11 mouse cellular contexts compared by ENCODE assay signal in genomic region chr15:8577480-8577881, GRCm38 (mm10). TPM values are rescaled to one million over a fixed set of nuclear protein-coding genes. Genes with fewer than 3 reads are reported as not detected.
A peak's percentile ranks its signal among the peaks of the same experiment; 100 is the strongest.
DNase-seq lines count a peak whose midpoint lies in the region; ATAC-seq lines count a peak whose summit lies in the region.
"Had no signal": no experiment of that assay in that cellular context is flagged by ENCODE, and none has a peak within 500 bp of the region (broad histone marks: within the 10 kb centered on the region; RNA-seq: fewer than 3 reads in every experiment).

No protein-coding gene starts in this region.

- no peak overlapping the region for H3K4me3 ChIP-seq in liver, embryonic 12.5 days
- no peak overlapping the region for H3K4me3 ChIP-seq in midbrain, embryonic 14.5 days (replicated peaks; ENCODE audit: low read depth, low read length)
- H3K4me3 ChIP-seq: embryonic facial prominence, embryonic 13.5 days had no signal

- H3K27ac ChIP-seq in liver, embryonic 12.5 days, result no peak overlapping the region
- H3K27ac ChIP-seq in midbrain, embryonic 14.5 days (replicated peaks; ENCODE audit: low read depth, low read length), result no peak overlapping the region
- H3K27ac ChIP-seq: embryonic facial prominence, embryonic 13.5 days had no signal

- intact Hi-C loops in heart, postnatal 14 days (cut with DNase I), result no loop called here

- H3K27me3 ChIP-seq in liver, embryonic 12.5 days (replicated peaks), result peaks cover 17% of the 10 kb centered on the region
- no peaks in the 10 kb centered on the region for H3K27me3 ChIP-seq in midbrain, embryonic 14.5 days (ENCODE audit: control insufficient read depth, insufficient read depth, low read length)

- DNase-seq in liver (peak; percentile 28), MN1 (ENCODE audit: low spot score) (peak; percentile 88)
- DNase-seq in cerebellum, adult 8-10 months, result peak; percentile 12
- DNase-seq in heart, postnatal 14 days, result peak; percentile 24 to 63
- peak; percentile 14 to 34 for DNase-seq in layer of hippocampus, postnatal 36 days
- peak; percentile 57 for DNase-seq in midbrain, embryonic 14.5 days

- no peaks in the 10 kb centered on the region for H3K4me1 ChIP-seq in liver, embryonic 12.5 days
- H3K4me1 ChIP-seq in midbrain, embryonic 14.5 days (ENCODE audit: control insufficient read depth, insufficient read depth, low read length), result no peaks in the 10 kb centered on the region
- H3K4me1 ChIP-seq: embryonic facial prominence, embryonic 13.5 days had no signal

- H3K4me2 ChIP-seq in liver, embryonic 12.5 days, result no peak overlapping the region
- H3K4me2 ChIP-seq in midbrain, embryonic 14.5 days (ENCODE audit: low read length), result no peak overlapping the region
- H3K4me2 ChIP-seq: embryonic facial prominence, embryonic 13.5 days had no signal

- no peak for ATAC-seq in liver, embryonic 12.5 days
- no peak for ATAC-seq in midbrain, embryonic 14.5 days (ENCODE audit: low FRiP score, low TSS enrichment)
- no peak for ATAC-seq in erythroblast, adult 5-6 weeks (replicated peaks; ENCODE audit: low FRiP score, poor library complexity, severe bottlenecking)

- WGBS in liver, embryonic 12.5 days (ENCODE audit: insufficient replicate concordance), result 12% methylated on average over 3 of the region's 3 CpGs
- WGBS in midbrain, embryonic 14.5 days, result 7% methylated on average over 3 of the region's 3 CpGs

- no peak overlapping the region for H3K9ac ChIP-seq in liver, embryonic 12.5 days
- no peak overlapping the region for H3K9ac ChIP-seq in midbrain, embryonic 14.5 days (replicated peaks; ENCODE audit: low read length)
- H3K9ac ChIP-seq: embryonic facial prominence, embryonic 13.5 days had no signal

- H3K9me3 ChIP-seq in liver, embryonic 12.5 days (replicated peaks), result no peaks in the 10 kb centered on the region
- H3K9me3 ChIP-seq in midbrain, embryonic 14.5 days (ENCODE audit: control insufficient read depth, low read length), result no peaks in the 10 kb centered on the region
- H3K9me3 ChIP-seq: embryonic facial prominence, embryonic 13.5 days had no signal

- H3K36me3 ChIP-seq in liver, embryonic 12.5 days, result no peaks in the 10 kb centered on the region
- H3K36me3 ChIP-seq in midbrain, embryonic 14.5 days (ENCODE audit: control insufficient read depth, insufficient read depth, low read length), result no peaks in the 10 kb centered on the region
- H3K36me3 ChIP-seq: embryonic facial prominence, embryonic 13.5 days had no signal

RNA-seq across cellular contexts. Expression of gene Gm2310, which starts 57.7 kb away (rescaled TPM):
- not detected in 2 replicates for polyA plus RNA-seq in liver, embryonic 12.5 days (2016; fragmentation: Nextera tagmentation; extraction: Ambion mirVana)
- not detected for total RNA-seq in heart, postnatal 14 days (2021)
- total RNA-seq in layer of hippocampus, postnatal 36 days (2021), result not detected
- not detected in 2 replicates for polyA plus RNA-seq in midbrain, embryonic 14.5 days (2014; fragmentation: Nextera tagmentation; extraction: Ambion mirVana)
- not detected in 2 replicates for total RNA-seq in erythroblast, adult 5-6 weeks (2015; ENCODE audit: low replicate concordance)
- not detected in 2 replicates for total RNA-seq in erythroblast, adult 5-6 weeks (2017; ENCODE audit: low replicate concordance)
- polyA plus RNA-seq: embryonic facial prominence, embryonic 13.5 days; liver, embryonic 16.5 days; stomach, embryonic 14.5 days had no signal

Comparison
In these comparisons a context has a peak if more than half of its experiments do, and no peak if none do; other contexts are left out.
1. DNase-seq: peak in every context shown above with its lines; median percentile 88 in MN1; 57 in midbrain, embryonic 14.5 days; 44 in heart, postnatal 14 days; 28 in liver; 24 in layer of hippocampus, postnatal 36 days; 12 in cerebellum, adult 8-10 months.